Mouse (Mus musculus): ENCODE results near the gene Tex22. TPM values are rescaled to one million over a fixed set of nuclear protein-coding genes. Genes with fewer than 3 reads are reported as not detected.

The Tex22 gene
- polyA plus RNA-seq, 1 experiment from 2014 or later: not detected

GRCm38 (mm10) chr12:113089107-113089506 lies 14.8 kb downstream of the Tex22 start:
- H3K27ac ChIP-seq (replicated peaks; ENCODE audit: low read depth, low read length): no peak overlapping the region
- WGBS: 91% methylated on average over 6 of the region's 6 CpGs
- H3K9me3 ChIP-seq (ENCODE audit: control insufficient read depth, low read length): no peaks in the 10 kb centered on the region

GRCm38 (mm10) chr12:113090053-113090452 lies 15.8 kb downstream of the Tex22 start:
- 85% methylated on average over 17 of the region's 17 CpGs for WGBS

More at GRCm38 (mm10) chr12:113089107-113089506, 14.8 kb downstream of the Tex22 start:
- no peak overlapping the region for H3K9ac ChIP-seq (replicated peaks; ENCODE audit: low read length)
- H3K27me3 ChIP-seq (ENCODE audit: control insufficient read depth, insufficient read depth, low read length): no peaks in the 10 kb centered on the region
- no peaks in the 10 kb centered on the region for H3K36me3 ChIP-seq (ENCODE audit: control insufficient read depth, insufficient read depth, low read length)
- H3K4me2 ChIP-seq (ENCODE audit: low read length): no peak overlapping the region
- no peak overlapping the region for H3K4me3 ChIP-seq (replicated peaks; ENCODE audit: low read depth, low read length)
- DNase-seq (no peak), ATAC-seq (ENCODE audit: low FRiP score, low TSS enrichment) (no peak)
- no peaks in the 10 kb centered on the region for H3K4me1 ChIP-seq (ENCODE audit: control insufficient read depth, insufficient read depth, low read length)

GRCm38 (mm10) chr12:113097040-113097439 lies 22.7 kb downstream of the Tex22 start:
- 85% methylated on average over 5 of the region's 5 CpGs for WGBS
- Histone ChIP-seq H3K4me1 (ENCODE audit: control insufficient read depth, insufficient read depth, low read length) (peaks cover 26% of the 10 kb centered on the region), H3K4me2 (ENCODE audit: low read length) (peak overlapping the region; percentile 94), H3K36me3 (ENCODE audit: control insufficient read depth, insufficient read depth, low read length) (no peaks in the 10 kb centered on the region), H3K9me3 (ENCODE audit: control insufficient read depth, low read length) (no peaks in the 10 kb centered on the region), H3K4me3 (replicated peaks; ENCODE audit: low read depth, low read length) (peak overlapping the region; percentile 87; the same call in 1 of the 2 replicates), H3K27ac (replicated peaks; ENCODE audit: low read depth, low read length) (no peak overlapping the region), H3K9ac (replicated peaks; ENCODE audit: low read length) (peak overlapping the region; percentile 97; the same call in 1 of the 2 replicates), H3K27me3 (ENCODE audit: control insufficient read depth, insufficient read depth, low read length) (no peaks in the 10 kb centered on the region)
- ATAC-seq (ENCODE audit: low FRiP score, low TSS enrichment) (no peak), DNase-seq (no peak)

More at GRCm38 (mm10) chr12:113090053-113090452, 15.8 kb downstream of the Tex22 start:
- H3K36me3 ChIP-seq (ENCODE audit: control insufficient read depth, insufficient read depth, low read length): no peaks in the 10 kb centered on the region
- no peaks in the 10 kb centered on the region for H3K27me3 ChIP-seq (ENCODE audit: control insufficient read depth, insufficient read depth, low read length)
- H3K4me1 ChIP-seq (ENCODE audit: control insufficient read depth, insufficient read depth, low read length): no peaks in the 10 kb centered on the region
- H3K9ac ChIP-seq (replicated peaks; ENCODE audit: low read length): no peak overlapping the region
- ATAC-seq (ENCODE audit: low FRiP score, low TSS enrichment) (no peak), DNase-seq (no peak)
- H3K4me2 ChIP-seq (ENCODE audit: low read length): no peak overlapping the region
- H3K4me3 ChIP-seq (replicated peaks; ENCODE audit: low read depth, low read length): no peak overlapping the region
- no peak overlapping the region for H3K27ac ChIP-seq (replicated peaks; ENCODE audit: low read depth, low read length)
- H3K9me3 ChIP-seq (ENCODE audit: control insufficient read depth, low read length): no peaks in the 10 kb centered on the region

- WGBS: 2% methylated on average over 21 of the region's 53 CpGs
- Histone ChIP-seq H3K36me3 (ENCODE audit: control insufficient read depth, insufficient read depth, low read length) (no peaks in the 10 kb centered on the region), H3K4me3 (replicated peaks; ENCODE audit: low read depth, low read length) (peak within 1 kb of the TSS; percentile 87), H3K4me2 (ENCODE audit: low read length) (peak within 1 kb of the TSS; percentile 94), H3K4me1 (ENCODE audit: control insufficient read depth, insufficient read depth, low read length) (peaks cover 26% of the 10 kb centered on the region), H3K27ac (replicated peaks; ENCODE audit: low read depth, low read length) (peak within 1 kb of the TSS; percentile 84), H3K9me3 (ENCODE audit: control insufficient read depth, low read length) (no peaks in the 10 kb centered on the region), H3K9ac (replicated peaks; ENCODE audit: low read length) (peak within 1 kb of the TSS; percentile 97), H3K27me3 (ENCODE audit: control insufficient read depth, insufficient read depth, low read length) (no peaks in the 10 kb centered on the region)
- DNase-seq (peak; percentile 85), ATAC-seq (ENCODE audit: low FRiP score, low TSS enrichment) (peak; percentile 67)
Measured at GRCm38 (mm10) chr12:113097749-113098281, 23.5 kb downstream of the Tex22 start, which contains the start of gene Mta1. Gene Mta1, plus strand, starts transcription at chr12:113098278.

GRCm38 (mm10) chr12:113098530-113099151 lies 24.3 kb downstream of the Tex22 start:
- H3K27ac ChIP-seq (replicated peaks; ENCODE audit: low read depth, low read length): peak overlapping the region; percentile 84
- peak overlapping the region; percentile 97 for H3K9ac ChIP-seq (replicated peaks; ENCODE audit: low read length)
- peaks cover 26% of the 10 kb centered on the region for H3K4me1 ChIP-seq (ENCODE audit: control insufficient read depth, insufficient read depth, low read length)
- no peaks in the 10 kb centered on the region for H3K9me3 ChIP-seq (ENCODE audit: control insufficient read depth, low read length)
- H3K36me3 ChIP-seq (ENCODE audit: control insufficient read depth, insufficient read depth, low read length): no peaks in the 10 kb centered on the region
- WGBS: 1% methylated on average over 57 of the region's 60 CpGs
- DNase-seq (peak; percentile 47), ATAC-seq (ENCODE audit: low FRiP score, low TSS enrichment) (peak; percentile 21; the same call in 1 of the 2 replicates)
- H3K27me3 ChIP-seq (ENCODE audit: control insufficient read depth, insufficient read depth, low read length): no peaks in the 10 kb centered on the region
- H3K4me3 ChIP-seq (replicated peaks; ENCODE audit: low read depth, low read length): peak overlapping the region; percentile 87
- H3K4me2 ChIP-seq (ENCODE audit: low read length): peak overlapping the region; percentile 94

GRCm38 (mm10) chr12:113099470-113100237 lies 25.4 kb downstream of the Tex22 start:
- H3K4me3 ChIP-seq (replicated peaks; ENCODE audit: low read depth, low read length): peak overlapping the region; percentile 87
- no peaks in the 10 kb centered on the region for H3K9me3 ChIP-seq (ENCODE audit: control insufficient read depth, low read length)
- H3K36me3 ChIP-seq (ENCODE audit: control insufficient read depth, insufficient read depth, low read length): no peaks in the 10 kb centered on the region
- H3K4me1 ChIP-seq (ENCODE audit: control insufficient read depth, insufficient read depth, low read length): peaks cover 26% of the 10 kb centered on the region
- DNase-seq: no peak
- no peaks in the 10 kb centered on the region for H3K27me3 ChIP-seq (ENCODE audit: control insufficient read depth, insufficient read depth, low read length)
- 0 out of 2 replicates have a peak overlapping the region, but pooled peaks have one; percentile 97 for H3K9ac ChIP-seq (replicated peaks; ENCODE audit: low read length)
- 35% methylated on average over 6 of the region's 6 CpGs for WGBS
- no peak overlapping the region for H3K27ac ChIP-seq (replicated peaks; ENCODE audit: low read depth, low read length)
- ATAC-seq (ENCODE audit: low FRiP score, low TSS enrichment): no peak
- H3K4me2 ChIP-seq (ENCODE audit: low read length): peak overlapping the region; percentile 94

GRCm38 (mm10) chr12:113100448-113101076 lies 26.3 kb downstream of the Tex22 start:
- Histone ChIP-seq H3K9me3 (ENCODE audit: control insufficient read depth, low read length) (no peaks in the 10 kb centered on the region), H3K36me3 (ENCODE audit: control insufficient read depth, insufficient read depth, low read length) (no peaks in the 10 kb centered on the region), H3K4me3 (replicated peaks; ENCODE audit: low read depth, low read length) (no peak overlapping the region), H3K27me3 (ENCODE audit: control insufficient read depth, insufficient read depth, low read length) (no peaks in the 10 kb centered on the region), H3K4me1 (ENCODE audit: control insufficient read depth, insufficient read depth, low read length) (peaks cover 26% of the 10 kb centered on the region), H3K4me2 (ENCODE audit: low read length) (no peak overlapping the region), H3K9ac (replicated peaks; ENCODE audit: low read length) (no peak overlapping the region), H3K27ac (replicated peaks; ENCODE audit: low read depth, low read length) (0 out of 2 replicates have a peak overlapping the region, but pooled peaks have one; percentile 26)
- 81% methylated on average over 5 of the region's 5 CpGs for WGBS
- DNase-seq (peak; percentile 24), ATAC-seq (ENCODE audit: low FRiP score, low TSS enrichment) (no peak)

GRCm38 (mm10) chr12:113101251-113101960 lies 27.1 kb downstream of the Tex22 start:
- WGBS: 88% methylated on average over 9 of the region's 9 CpGs
- peaks cover 26% of the 10 kb centered on the region for H3K4me1 ChIP-seq (ENCODE audit: control insufficient read depth, insufficient read depth, low read length)
- H3K27ac ChIP-seq (replicated peaks; ENCODE audit: low read depth, low read length): no peak overlapping the region

More at GRCm38 (mm10) chr12:113101251-113101960, 27.1 kb downstream of the Tex22 start:
- Histone ChIP-seq H3K36me3 (ENCODE audit: control insufficient read depth, insufficient read depth, low read length) (no peaks in the 10 kb centered on the region), H3K4me2 (ENCODE audit: low read length) (no peak overlapping the region), H3K4me3 (replicated peaks; ENCODE audit: low read depth, low read length) (no peak overlapping the region), H3K9me3 (ENCODE audit: control insufficient read depth, low read length) (no peaks in the 10 kb centered on the region), H3K9ac (replicated peaks; ENCODE audit: low read length) (no peak overlapping the region), H3K27me3 (ENCODE audit: control insufficient read depth, insufficient read depth, low read length) (no peaks in the 10 kb centered on the region)
- DNase-seq (no peak), ATAC-seq (ENCODE audit: low FRiP score, low TSS enrichment) (no peak)
